Mouse (Mus musculus) heart, postnatal 0 days (tissue): ENCODE data around the gene Creb1.

ENCODE experiments used
- CTCF ChIP-seq: IDR thresholded peaks from 2 replicates; pipeline ENCODE4 v1.5.1; 2016; ENCODE audit warnings: antibody characterized with exemption, control low read depth, low read depth
- EP300 ChIP-seq: IDR thresholded peaks from 2 replicates; pipeline ENCODE4 v1.6.1; 2016; ENCODE audit warnings: antibody characterized with exemption, low read depth

GRCm38 (mm10) chr1:64623558-64624435, 91.4 kb downstream of the Creb1 start:
- TF ChIP-seq CTCF (no peak), EP300 (no peak)
